Mouse (Mus musculus): ENCODE measurements around the gene Pik3ap1. TPM values are rescaled to one million over a fixed set of nuclear protein-coding genes. Genes with fewer than 3 reads are reported as not detected.

Gene Pik3ap1
- polyA plus RNA-seq, 1 experiment from 2014 or later = 21.8 TPM

DNA sequence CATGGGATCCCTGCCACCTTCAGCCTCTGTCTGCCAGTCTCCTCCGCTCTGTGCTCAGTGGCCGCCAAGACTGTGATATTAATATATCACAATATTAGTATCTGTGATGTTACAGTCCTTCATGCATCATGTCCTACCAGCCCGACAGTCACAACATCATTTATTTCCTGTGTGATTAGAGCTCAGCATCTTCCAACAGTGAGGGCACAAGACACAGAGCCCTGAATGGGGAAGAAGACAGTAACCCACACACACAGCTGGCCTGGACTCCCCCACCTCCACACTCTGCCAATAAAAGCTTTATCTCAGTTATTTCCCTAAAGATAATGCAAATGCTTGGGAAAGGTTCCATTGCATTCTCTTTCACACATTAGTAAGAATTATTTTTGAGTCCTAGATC is 35.3 kb downstream of the Pik3ap1 start:
- Histone ChIP-seq H3K4me3 (ENCODE audit: low read depth, low read length) (no peak overlapping the region), H3K36me3 (replicated peaks; ENCODE audit: insufficient read depth, low read length) (no peaks in the 10 kb centered on the region), H3K27ac (ENCODE audit: low read depth) (no peak overlapping the region), H3K9ac (replicated peaks) (no peak overlapping the region), H3K9me3 (ENCODE audit: low read length) (no peaks in the 10 kb centered on the region), H3K4me2 (ENCODE audit: low read depth, low read length) (no peak overlapping the region), H3K27me3 (ENCODE audit: insufficient read depth, low read length) (no peaks in the 10 kb centered on the region), H3K4me1 (ENCODE audit: insufficient read depth) (peaks cover 42% of the 10 kb centered on the region)
- ATAC-seq (no peak), DNase-seq (no peak)
- TF ChIP-seq EP300 (IDR thresholded peaks at IDR 0.05; ENCODE audit: low read depth) (no peak), CTCF (IDR thresholded peaks at IDR 0.05; ENCODE audit: low read depth) (no peak)
- 69% methylated on average over 3 of the region's 3 CpGs for WGBS (ENCODE audit: insufficient replicate concordance)

DNA sequence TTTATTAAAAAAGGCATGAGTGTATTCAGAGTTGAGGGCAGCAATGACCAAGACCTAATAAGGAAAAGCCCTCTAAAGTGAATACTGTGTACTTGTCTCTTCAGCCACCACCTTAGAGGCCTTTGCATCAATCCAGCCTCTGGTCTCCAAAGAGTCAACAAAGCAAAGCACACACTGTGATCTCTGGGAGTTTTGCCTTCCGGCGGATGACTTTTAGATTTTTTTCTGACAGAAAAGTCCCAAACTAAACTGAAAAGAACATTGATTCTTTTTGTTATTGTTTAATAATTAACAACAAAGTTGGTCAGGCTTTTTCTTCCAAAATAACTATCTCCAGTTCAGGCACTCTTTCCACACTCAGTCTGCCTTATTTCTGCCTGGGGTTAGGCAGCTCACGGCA is 36.7 kb downstream of the Pik3ap1 start:
- H3K4me1 ChIP-seq (ENCODE audit: insufficient read depth) = peaks cover 53% of the 10 kb centered on the region
- H3K4me3 ChIP-seq (ENCODE audit: low read depth, low read length) = no peak overlapping the region
- H3K4me2 ChIP-seq (ENCODE audit: low read depth, low read length) = 0 out of 2 replicates have a peak overlapping the region, but pooled peaks have one; percentile 10
- no peak overlapping the region for H3K9ac ChIP-seq (replicated peaks)
- no peaks in the 10 kb centered on the region for H3K9me3 ChIP-seq (ENCODE audit: low read length)
- 58% methylated on average over 3 of the region's 3 CpGs for WGBS (ENCODE audit: insufficient replicate concordance)
- no peaks in the 10 kb centered on the region for H3K36me3 ChIP-seq (replicated peaks; ENCODE audit: insufficient read depth, low read length)
- H3K27me3 ChIP-seq (ENCODE audit: insufficient read depth, low read length) = no peaks in the 10 kb centered on the region
- ATAC-seq (peak; percentile 40; the same call in 1 of the 2 replicates), DNase-seq (no peak)
- TF ChIP-seq CTCF (IDR thresholded peaks at IDR 0.05; ENCODE audit: low read depth) (no peak), EP300 (IDR thresholded peaks at IDR 0.05; ENCODE audit: low read depth) (peak; percentile 33; the same call in 1 of the 2 replicates)
- H3K27ac ChIP-seq (ENCODE audit: low read depth) = peak overlapping the region; percentile 91

DNA sequence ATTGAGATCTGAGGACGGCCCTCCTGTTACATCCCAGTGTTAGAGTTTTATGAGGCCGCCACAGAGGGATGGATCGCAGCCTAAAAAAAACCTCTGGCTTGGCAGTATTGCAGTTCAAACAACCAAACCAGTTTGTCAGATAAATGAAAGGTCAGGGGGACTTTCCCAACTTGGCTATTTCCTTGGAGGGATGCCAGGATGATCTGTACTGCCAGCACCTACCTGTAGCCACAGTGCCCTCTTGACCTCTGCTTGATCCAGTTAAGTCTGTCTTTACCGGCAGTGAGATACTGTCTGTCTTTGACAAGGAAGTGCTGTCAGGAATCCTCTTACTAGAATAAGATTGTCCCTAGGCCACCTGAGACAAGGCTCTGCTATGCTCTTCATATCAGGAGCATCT is 37.6 kb downstream of the Pik3ap1 start:
- peaks cover 55% of the 10 kb centered on the region for H3K4me1 ChIP-seq (ENCODE audit: insufficient read depth)

DNA sequence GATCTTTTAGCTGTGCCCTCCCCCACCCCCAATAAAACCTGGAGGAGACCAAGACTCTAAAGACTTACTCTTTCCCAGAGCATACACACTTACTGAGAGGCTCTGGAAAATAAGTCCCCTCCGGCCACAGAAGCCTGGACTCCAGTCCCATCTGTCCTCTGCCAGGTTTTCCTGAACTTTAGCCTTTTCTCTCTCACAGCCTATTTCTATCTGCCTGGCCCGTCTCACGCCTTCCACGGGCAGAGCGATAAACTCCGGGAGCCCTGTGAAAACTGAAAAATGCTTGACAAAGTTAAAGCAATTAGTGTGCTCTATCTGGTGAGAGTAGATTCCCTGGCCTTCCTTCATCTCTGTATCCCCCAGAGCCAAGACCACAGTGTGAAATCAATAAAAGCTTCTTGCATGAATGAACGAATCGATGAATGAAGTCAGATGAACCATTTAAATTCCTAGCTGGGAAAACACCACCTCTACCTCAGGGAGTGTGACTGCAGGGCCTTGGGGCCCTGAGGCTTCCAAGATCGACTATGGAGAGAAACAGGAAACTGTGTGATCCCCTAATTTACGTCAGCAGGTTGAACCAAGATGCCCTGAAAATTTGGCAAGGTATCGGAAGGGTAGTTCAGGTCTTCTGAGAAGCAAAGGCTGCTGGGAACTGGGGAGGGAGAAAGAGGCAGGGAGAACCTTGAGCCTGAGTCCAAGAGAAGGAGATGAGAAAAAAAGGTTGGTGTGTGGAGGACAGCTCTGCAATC is 38.6 kb downstream of the Pik3ap1 start:
- no peak for TF ChIP-seq CTCF (IDR thresholded peaks at IDR 0.05; ENCODE audit: low read depth)
- 0 out of 2 replicates have a peak, but pooled peaks have one; percentile 31 for TF ChIP-seq EP300 (IDR thresholded peaks at IDR 0.05; ENCODE audit: low read depth)
- peak overlapping the region; percentile 60 for H3K4me2 ChIP-seq (ENCODE audit: low read depth, low read length)
- DNase-seq (no peak), ATAC-seq (peak; percentile 24; the same call in 1 of the 2 replicates)
- WGBS (ENCODE audit: insufficient replicate concordance) = 51% methylated on average over 11 of the region's 11 CpGs
- H3K27me3 ChIP-seq (ENCODE audit: insufficient read depth, low read length) = no peaks in the 10 kb centered on the region
- H3K9me3 ChIP-seq (ENCODE audit: low read length) = no peaks in the 10 kb centered on the region
- peaks cover 61% of the 10 kb centered on the region for H3K4me1 ChIP-seq (ENCODE audit: insufficient read depth)
- no peak overlapping the region for H3K4me3 ChIP-seq (ENCODE audit: low read depth, low read length)
- H3K27ac ChIP-seq (ENCODE audit: low read depth) = peak overlapping the region; percentile 91
- no peaks in the 10 kb centered on the region for H3K36me3 ChIP-seq (replicated peaks; ENCODE audit: insufficient read depth, low read length)
- no peak overlapping the region for H3K9ac ChIP-seq (replicated peaks)

More for the DNA sequence above, 37.6 kb downstream of the Pik3ap1 start:
- peak overlapping the region; percentile 91 for H3K27ac ChIP-seq (ENCODE audit: low read depth)
- DNase-seq (peak; percentile 63), ATAC-seq (peak; percentile 78)
- no peak overlapping the region for H3K9ac ChIP-seq (replicated peaks)
- 59% methylated on average over 4 of the region's 4 CpGs for WGBS (ENCODE audit: insufficient replicate concordance)
- no peaks in the 10 kb centered on the region for H3K27me3 ChIP-seq (ENCODE audit: insufficient read depth, low read length)
- no peaks in the 10 kb centered on the region for H3K9me3 ChIP-seq (ENCODE audit: low read length)
- no peak overlapping the region for H3K4me3 ChIP-seq (ENCODE audit: low read depth, low read length)
- TF ChIP-seq EP300 (IDR thresholded peaks at IDR 0.05; ENCODE audit: low read depth) (no peak), CTCF (IDR thresholded peaks at IDR 0.05; ENCODE audit: low read depth) (no peak)
- no peaks in the 10 kb centered on the region for H3K36me3 ChIP-seq (replicated peaks; ENCODE audit: insufficient read depth, low read length)
- peak overlapping the region; percentile 7; the same call in 1 of the 2 replicates for H3K4me2 ChIP-seq (ENCODE audit: low read depth, low read length)

DNA sequence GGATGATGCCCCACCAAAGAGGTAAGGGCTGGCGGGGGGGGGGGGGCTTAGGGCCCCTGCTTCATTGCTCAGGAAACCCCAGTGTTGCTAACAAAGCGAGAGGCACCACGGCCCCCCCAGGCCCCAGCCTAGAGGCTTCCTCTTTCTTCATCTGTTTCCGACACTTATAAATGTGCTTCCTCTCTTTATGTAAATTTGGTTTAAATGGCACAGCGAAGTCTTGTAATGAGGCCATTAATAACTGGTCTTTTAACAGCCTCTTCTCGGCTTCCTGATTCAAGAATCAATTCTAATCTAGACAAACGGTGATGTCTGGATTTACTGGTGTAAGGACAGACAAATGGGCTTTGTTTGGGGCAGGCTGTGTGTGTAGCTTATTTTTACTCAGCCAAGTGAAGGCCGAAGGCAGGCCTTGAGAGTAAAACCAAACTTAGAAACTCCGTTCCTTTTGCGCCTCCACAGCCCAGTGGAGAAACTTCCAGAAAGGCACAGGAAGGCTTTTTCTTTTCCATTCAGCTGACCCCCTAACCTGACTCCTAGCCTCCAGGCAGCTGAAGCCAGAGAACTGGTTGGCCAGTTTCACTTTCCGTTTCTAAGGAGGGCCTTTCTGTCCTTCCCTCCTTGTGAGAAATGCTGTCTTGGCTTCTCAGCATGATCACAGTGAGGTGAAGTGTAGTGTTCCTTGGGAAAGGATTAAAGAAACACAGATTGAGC is 39.7 kb downstream of the Pik3ap1 start:
- peak overlapping the region; percentile 53; the same call in 1 of the 2 replicates for H3K9ac ChIP-seq (replicated peaks)
- ATAC-seq (peak; percentile 18; the same call in 1 of the 2 replicates), DNase-seq (peak; percentile 63)
- H3K4me1 ChIP-seq (ENCODE audit: insufficient read depth) = peaks cover 67% of the 10 kb centered on the region
- 20% methylated on average over 11 of the region's 11 CpGs for WGBS (ENCODE audit: insufficient replicate concordance)
- TF ChIP-seq CTCF (IDR thresholded peaks at IDR 0.05; ENCODE audit: low read depth) (no peak), EP300 (IDR thresholded peaks at IDR 0.05; ENCODE audit: low read depth) (no peak; the same call in 1 of the 2 replicates)
- no peaks in the 10 kb centered on the region for H3K36me3 ChIP-seq (replicated peaks; ENCODE audit: insufficient read depth, low read length)
- no peaks in the 10 kb centered on the region for H3K27me3 ChIP-seq (ENCODE audit: insufficient read depth, low read length)
- peak overlapping the region; percentile 6 for H3K4me3 ChIP-seq (ENCODE audit: low read depth, low read length)
- H3K4me2 ChIP-seq (ENCODE audit: low read depth, low read length) = peak overlapping the region; percentile 60
- H3K27ac ChIP-seq (ENCODE audit: low read depth) = peak overlapping the region; percentile 91
- H3K9me3 ChIP-seq (ENCODE audit: low read length) = no peaks in the 10 kb centered on the region

DNA sequence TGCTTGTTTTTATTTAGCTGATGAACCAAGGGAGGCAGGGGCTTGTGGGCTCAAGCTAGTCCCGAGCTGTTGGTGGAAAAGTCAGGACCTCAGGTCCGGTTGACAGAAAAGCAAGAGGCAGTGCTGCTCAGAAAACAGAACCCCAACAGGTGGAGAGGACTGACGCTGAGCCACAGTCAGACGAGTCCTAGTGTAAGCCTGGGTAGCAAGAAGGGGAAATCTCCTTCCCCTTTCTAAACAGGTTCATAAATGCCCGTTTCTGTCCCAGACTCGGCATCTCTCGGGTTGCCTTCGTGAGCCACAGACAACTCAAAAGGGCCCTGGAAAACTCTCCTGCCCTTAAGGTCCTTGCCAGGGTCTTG is 40.3 kb downstream of the Pik3ap1 start:
- ATAC-seq (no peak), DNase-seq (no peak)
- Histone ChIP-seq H3K36me3 (replicated peaks; ENCODE audit: insufficient read depth, low read length) (no peaks in the 10 kb centered on the region), H3K27me3 (ENCODE audit: insufficient read depth, low read length) (no peaks in the 10 kb centered on the region), H3K4me3 (ENCODE audit: low read depth, low read length) (peak overlapping the region; percentile 4; the same call in 1 of the 2 replicates), H3K9me3 (ENCODE audit: low read length) (no peaks in the 10 kb centered on the region), H3K27ac (ENCODE audit: low read depth) (peak overlapping the region; percentile 91), H3K9ac (replicated peaks) (peak overlapping the region; percentile 26; the same call in 1 of the 2 replicates), H3K4me1 (ENCODE audit: insufficient read depth) (peaks cover 72% of the 10 kb centered on the region), H3K4me2 (ENCODE audit: low read depth, low read length) (peak overlapping the region; percentile 60)
- TF ChIP-seq CTCF (IDR thresholded peaks at IDR 0.05; ENCODE audit: low read depth) (no peak), EP300 (IDR thresholded peaks at IDR 0.05; ENCODE audit: low read depth) (no peak)
- WGBS (ENCODE audit: insufficient replicate concordance) = 26% methylated on average over 8 of the region's 8 CpGs
